Mouse (Mus musculus) CH12.LX (cell line): ENCODE measurements around the gene Plekhm1. TPM values are rescaled to one million over a fixed set of nuclear protein-coding genes. Genes with fewer than 3 reads are reported as not detected.

Experiments used
- DNase-seq: peaks from one replicate; pipeline ENCODE4 v3.0.0-alpha.2; 2013; ENCODE audit errors: extremely low read depth
- H3K27ac ChIP-seq: 2 replicates; pipeline ENCODE4 v1.5.1; 2012; ENCODE audit warnings: low read depth, mild to moderate bottlenecking, control low read depth, moderate library complexity; ENCODE audit not compliant: insufficient read depth
- H3K27me3 ChIP-seq: replicated peaks from 2 replicates; pipeline ENCODE3; 2012; ENCODE audit warnings: inconsistent platforms
- H3K36me3 ChIP-seq, 2 experiments: replicated peaks in 1 of 2; 2 replicates each; pipeline versions ENCODE3 to v1.6.1; 2012; ENCODE audit warnings: inconsistent platforms in 1 of 2, low read length in 1 of 2, mild to moderate bottlenecking in 1 of 2, mixed read lengths in 1 of 2, moderate library complexity in 1 of 2; ENCODE audit not compliant: control insufficient read depth in 1 of 2, insufficient read depth in 1 of 2
- H3K4me1 ChIP-seq, 2 experiments: 2 replicates each; pipeline ENCODE4 v1.6.1; 2012; ENCODE audit warnings: inconsistent platforms in 1 of 2, moderate library complexity in 1 of 2; ENCODE audit not compliant: insufficient read depth in 2 of 2, control insufficient read depth in 1 of 2
- H3K4me2 ChIP-seq: 2 replicates; pipeline ENCODE4 v1.6.1; 2012; ENCODE audit warnings: low read depth, mild to moderate bottlenecking, control low read depth; ENCODE audit not compliant: poor library complexity, insufficient read depth, severe bottlenecking
- H3K4me3 ChIP-seq, 3 experiments: fragments of 150-350 bp in 1 of 3; sonication (generic) in 1 of 3; replicated peaks in 1 of 3; 2 replicates each; pipeline versions ENCODE3 to v1.5.1; 2011 to 2012; ENCODE audit warnings: low read depth in 2 of 3, low read length in 2 of 3, mild to moderate bottlenecking in 2 of 3, moderate library complexity in 2 of 3, control low read depth in 1 of 3, improper control_type of control experiment in 1 of 3, inconsistent platforms in 1 of 3, mixed read lengths in 1 of 3; ENCODE audit not compliant: poor library complexity in 1 of 3
- H3K79me2 ChIP-seq: replicated peaks from 2 replicates; pipeline ENCODE4 v1.6.1; 2012; ENCODE audit warnings: mild to moderate bottlenecking, moderate library complexity; ENCODE audit not compliant: control insufficient read depth, poor library complexity, insufficient read depth, severe bottlenecking; ENCODE audit errors: extremely low read depth
- H3K9ac ChIP-seq: 2 replicates; pipeline ENCODE4 v1.6.1; 2012; ENCODE audit warnings: low read depth, mild to moderate bottlenecking, control low read depth, moderate library complexity; ENCODE audit not compliant: insufficient read depth
- H3K9me3 ChIP-seq: replicated peaks from 2 replicates; pipeline ENCODE3; 2012; ENCODE audit warnings: low read length, inconsistent platforms, mixed read lengths
- BHLHE40 ChIP-seq: IDR thresholded peaks from 2 replicates; pipeline ENCODE4 v1.6.1; 2011; ENCODE audit warnings: mild to moderate bottlenecking, low read depth, low read length, improper control_type of control experiment
- CHD1 ChIP-seq: IDR thresholded peaks from 2 replicates; pipeline ENCODE4 v1.6.1; 2012; ENCODE audit warnings: low read depth, low read length, improper control_type of control experiment, inconsistent platforms
- CHD2 ChIP-seq: IDR thresholded peaks from 2 replicates; pipeline ENCODE4 v1.6.1; 2011; ENCODE audit warnings: low read length, improper control_type of control experiment
- CTCF ChIP-seq, 2 experiments: IDR thresholded peaks in 1 of 2; conservative IDR thresholded peaks in 1 of 2; 2 replicates each; pipeline ENCODE4 v1.5.1; 2011 to 2012; ENCODE audit warnings: low read depth in 2 of 2, low read length in 2 of 2, improper control_type of control experiment in 1 of 2, inconsistent platforms in 1 of 2, mild to moderate bottlenecking in 1 of 2, moderate library complexity in 1 of 2
- E2F4 ChIP-seq: IDR thresholded peaks from 2 replicates; pipeline ENCODE4 v1.6.1; 2011; ENCODE audit warnings: low read depth, low read length, improper control_type of control experiment; ENCODE audit not compliant: insufficient replicate concordance
- ELF1 ChIP-seq: IDR thresholded peaks from 2 replicates; pipeline ENCODE4 v1.6.1; 2014; ENCODE audit warnings: low read depth, mild to moderate bottlenecking, inconsistent platforms, low read length, improper control_type of control experiment
- EP300 ChIP-seq: IDR thresholded peaks from 2 replicates; pipeline ENCODE4 v1.6.1; 2011; ENCODE audit warnings: low read length, improper control_type of control experiment
- ETS1 ChIP-seq: conservative IDR thresholded peaks from 2 replicates; pipeline ENCODE4 v1.6.1; 2012; ENCODE audit warnings: low read depth, mild to moderate bottlenecking, inconsistent platforms, low read length, improper control_type of control experiment, moderate library complexity
- GABPA ChIP-seq: IDR thresholded peaks from 2 replicates; pipeline ENCODE4 v1.6.1; 2012; ENCODE audit warnings: low read depth, low read length, improper control_type of control experiment, inconsistent platforms; ENCODE audit not compliant: insufficient replicate concordance
- HCFC1 ChIP-seq: IDR thresholded peaks from 2 replicates; pipeline ENCODE4 v1.6.1; 2012; ENCODE audit warnings: low read depth, mild to moderate bottlenecking, inconsistent platforms, low read length, improper control_type of control experiment
- IRF4 ChIP-seq: IDR thresholded peaks from 2 replicates; pipeline ENCODE4 v1.6.1; 2014; ENCODE audit warnings: low read depth, mild to moderate bottlenecking, inconsistent platforms, low read length, improper control_type of control experiment
- JUN ChIP-seq: IDR thresholded peaks from 2 replicates; pipeline ENCODE4 v1.6.1; 2011; ENCODE audit warnings: low read depth, mild to moderate bottlenecking, low read length, improper control_type of control experiment, moderate library complexity; ENCODE audit not compliant: insufficient read depth
- JUND ChIP-seq: conservative IDR thresholded peaks from 2 replicates; pipeline ENCODE4 v1.6.1; 2011; ENCODE audit warnings: low read depth, low read length, improper control_type of control experiment
- KAT2A ChIP-seq: IDR thresholded peaks from 2 replicates; pipeline ENCODE4 v1.6.1; 2012; ENCODE audit warnings: low read length, improper control_type of control experiment, inconsistent platforms; ENCODE audit not compliant: insufficient replicate concordance
- MAZ ChIP-seq: IDR thresholded peaks from 2 replicates; pipeline ENCODE4 v1.6.1; 2012; ENCODE audit warnings: low read depth, mild to moderate bottlenecking, inconsistent platforms, low read length, improper control_type of control experiment, moderate library complexity
- MEF2A ChIP-seq: IDR thresholded peaks from 2 replicates; pipeline ENCODE4 v1.6.1; 2014; ENCODE audit warnings: low read depth, mild to moderate bottlenecking, inconsistent platforms, low read length, improper control_type of control experiment, borderline replicate concordance
- MXI1 ChIP-seq: IDR thresholded peaks from 2 replicates; pipeline ENCODE4 v1.6.1; 2011; ENCODE audit warnings: mild to moderate bottlenecking, low read depth, low read length, improper control_type of control experiment
- NELFE ChIP-seq: IDR thresholded peaks from 2 replicates; pipeline ENCODE4 v1.6.1; 2011; ENCODE audit warnings: low read depth, low read length, improper control_type of control experiment
- PAX5 ChIP-seq: IDR thresholded peaks from 2 replicates; pipeline ENCODE4 v1.6.1; 2012; ENCODE audit warnings: low read length, inconsistent platforms, mixed read lengths
- POLR2A ChIP-seq: IDR thresholded peaks from 2 replicates; pipeline ENCODE4 v1.6.1; 2011; ENCODE audit warnings: low read depth, mild to moderate bottlenecking, improper control_type of control experiment, low read length
- RAD21 ChIP-seq: IDR thresholded peaks from 2 replicates; pipeline ENCODE4 v1.6.1; 2011; ENCODE audit warnings: low read depth, mild to moderate bottlenecking, low read length, improper control_type of control experiment, moderate library complexity
- SIN3A ChIP-seq: IDR thresholded peaks from 2 replicates; pipeline ENCODE4 v1.6.1; 2012; ENCODE audit warnings: low read length, improper control_type of control experiment, inconsistent platforms
- TCF12 ChIP-seq: IDR thresholded peaks from 2 replicates; pipeline ENCODE4 v1.6.1; 2014; ENCODE audit warnings: low read depth, mild to moderate bottlenecking, inconsistent platforms, low read length, improper control_type of control experiment
- UBTF ChIP-seq: IDR thresholded peaks from 2 replicates; pipeline ENCODE4 v1.6.1; 2012; ENCODE audit warnings: low read depth, mild to moderate bottlenecking, inconsistent platforms, low read length, improper control_type of control experiment, moderate library complexity
- USF2 ChIP-seq: conservative IDR thresholded peaks from 2 replicates; pipeline ENCODE4 v1.6.1; 2011; ENCODE audit warnings: low read depth, low read length, improper control_type of control experiment
- ZC3H11A ChIP-seq: IDR thresholded peaks from 2 replicates; pipeline ENCODE4 v1.6.1; 2012; ENCODE audit warnings: low read depth, mild to moderate bottlenecking, inconsistent platforms, low read length, improper control_type of control experiment
- ZKSCAN1 ChIP-seq: IDR thresholded peaks from 2 replicates; pipeline ENCODE4 v1.6.1; 2012; ENCODE audit warnings: low read depth, inconsistent platforms, low read length, improper control_type of control experiment, borderline replicate concordance
- ZMIZ1 ChIP-seq: IDR thresholded peaks from 2 replicates; pipeline ENCODE4 v1.6.1; 2012; ENCODE audit warnings: low read depth, mild to moderate bottlenecking, inconsistent platforms, low read length, improper control_type of control experiment
- dilution Hi-C: fragments of 300-500 bp; cut with MboI; formaldehyde crosslinking; loops from 2 replicates; pipeline ENCODE4 v1.14.3; 2020; ENCODE audit warnings: low sequenced_read_pairs; ENCODE audit not compliant: extremely low pct_unique_long_range_greater_than_20kb, extremely low pct_ligation_motif_present
- in situ Hi-C: fragments of 300-500 bp; cut with MboI; formaldehyde crosslinking; loops from 3 replicates; pipeline ENCODE4 v1.14.3; 2019; ENCODE audit warnings: low sequenced_read_pairs, low pct_ligation_motif_present, low pct_unique_long_range_greater_than_20kb, mixed read lengths
- polyA plus RNA-seq: library from polyadenylated mRNA; unstranded; fragments of >175 nt; gene quantifications from 2 replicates; pipeline ENCODE4 v1.2.1, GENCODE M21; 2012; ENCODE audit warnings: low read depth; ENCODE audit not compliant: insufficient read length
- total RNA-seq, 2 experiments: library from RNA; depleted of rRNA; stranded (reverse); fragments of 300-350 nt in 1 of 2; fragments of >200 nt in 1 of 2; gene quantifications; 2 replicates each; pipeline ENCODE4 v1.2.3; 2012 to 2014

The Plekhm1 gene
- total and polyA plus RNA-seq, 3 experiments: 3.5 to 23.2 (median 5.3) TPM

DNA sequence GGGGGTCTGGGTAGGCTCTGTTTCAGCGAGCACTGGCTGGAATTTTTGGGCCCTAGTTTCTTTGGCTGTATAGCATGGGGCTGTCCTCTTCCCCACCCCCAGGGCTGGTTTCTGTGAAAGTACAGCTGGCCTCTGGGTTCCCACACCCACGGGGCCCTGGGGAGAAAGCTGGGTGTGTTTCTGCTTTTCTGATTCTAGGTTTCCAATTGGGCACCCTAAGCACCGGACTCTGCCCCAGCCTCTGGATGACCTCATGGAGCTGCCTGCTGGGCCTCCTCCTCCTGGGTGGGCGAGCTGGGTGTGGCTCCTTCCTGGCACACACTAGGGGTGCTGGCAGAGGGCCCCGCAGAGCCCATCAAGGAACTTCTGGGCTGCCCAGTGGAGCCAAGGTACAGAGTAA lies 65.8 kb downstream of the Plekhm1 start:
- Histone ChIP-seq H3K9ac (peak overlapping the region; percentile 72; the same call in 1 of the 2 replicates), H3K9me3 (peaks cover 22% of the 10 kb centered on the region), H3K27me3 (no peaks in the 10 kb centered on the region), H3K4me2 (peak overlapping the region; percentile 85), H3K4me1 (peaks cover 37 to 48% of the 10 kb centered on the region in 2 experiments), H3K36me3 (peaks cover 26 to 56% of the 10 kb centered on the region in 2 experiments), H3K79me2 (peaks cover 13% of the 10 kb centered on the region), H3K4me3 (peak overlapping the region in 2 of 3 experiments; percentile 61 to 78), H3K27ac (peak overlapping the region; percentile 71)
- dilution Hi-C loops (no loop called here), in situ Hi-C loops (no loop called here)
- TF ChIP-seq IRF4: peak; percentile 83
- no peak for TF ChIP-seq CTCF (conservative IDR thresholded peaks at IDR 0.05 in 1 of 2, IDR thresholded peaks at IDR 0.05 in 1 of 2; ENCODE audit: low read depth in 2 of 2, low read length in 2 of 2)
- TF ChIP-seq MEF2A: peak; percentile 49; the same call in 1 of the 2 replicates
- TF ChIP-seq UBTF: no peak
- TF ChIP-seq EP300: peak; percentile 62; the same call in 1 of the 2 replicates
- peak; percentile 36; the same call in 1 of the 2 replicates for TF ChIP-seq POLR2A
- no peak for TF ChIP-seq CHD1
- no peak for TF ChIP-seq GABPA
- TF ChIP-seq JUN: 0 out of 2 replicates have a peak, but pooled peaks have one; percentile 13
- no peak for TF ChIP-seq HCFC1
- no peak for TF ChIP-seq NELFE
- TF ChIP-seq SIN3A: peak; percentile 90; the same call in 1 of the 2 replicates
- peak; percentile 91 for TF ChIP-seq CHD2
- peak; percentile 84 for TF ChIP-seq TCF12
- TF ChIP-seq ETS1: peak; percentile 96
- no peak for TF ChIP-seq USF2
- peak; percentile 54 for TF ChIP-seq BHLHE40
- no peak for TF ChIP-seq ELF1
- peak; percentile 66; the same call in 1 of the 2 replicates for TF ChIP-seq MAZ
- TF ChIP-seq KAT2A: no peak
- DNase-seq: peak; percentile 84

DNA sequence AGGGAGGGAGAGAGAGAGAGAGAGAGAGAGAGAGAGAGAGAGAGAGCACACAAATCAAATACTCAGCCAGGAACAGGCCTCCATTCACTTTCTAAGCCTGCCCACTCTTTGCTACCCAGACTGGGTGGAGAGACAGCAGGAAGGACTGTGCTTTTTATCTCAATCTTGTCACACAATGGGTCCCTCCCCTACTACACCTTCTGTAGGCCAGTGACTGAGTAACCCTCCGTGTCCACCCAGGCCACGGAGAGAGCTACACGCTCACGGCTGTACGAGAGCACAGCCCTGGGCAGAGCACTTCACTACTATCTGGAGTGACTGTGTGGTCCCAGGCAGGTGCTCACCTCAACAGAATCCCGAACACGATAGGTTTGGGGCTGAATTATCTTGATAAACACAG lies 66.3 kb downstream of the Plekhm1 start:
- H3K4me3 ChIP-seq: peak overlapping the region; percentile 33 to 78 (median 61)
- peaks cover 37 to 52% of the 10 kb centered on the region in 2 experiments for H3K4me1 ChIP-seq
- H3K36me3 ChIP-seq: peaks cover 26 to 58% of the 10 kb centered on the region in 2 experiments
- H3K27ac ChIP-seq: peak overlapping the region; percentile 71
- DNase-seq: no peak
- no peaks in the 10 kb centered on the region for H3K27me3 ChIP-seq
- H3K4me2 ChIP-seq: peak overlapping the region; percentile 85
- peak overlapping the region; percentile 72 for H3K9ac ChIP-seq
- H3K79me2 ChIP-seq: peaks cover 13% of the 10 kb centered on the region
- dilution Hi-C loops (no loop called here), in situ Hi-C loops (no loop called here)
- TF ChIP-seq HCFC1 (no peak), MEF2A (no peak), ZC3H11A (no peak), CHD1 (peak; percentile 77; the same call in 1 of the 2 replicates), ZMIZ1 (peak; percentile 56; the same call in 1 of the 2 replicates), KAT2A (no peak), EP300 (no peak), ZKSCAN1 (no peak), RAD21 (no peak), E2F4 (no peak), BHLHE40 (no peak), PAX5 (no peak), UBTF (no peak), MXI1 (no peak), NELFE (peak; percentile 43; the same call in 1 of the 2 replicates), SIN3A (no peak), JUND (no peak), IRF4 (no peak), MAZ (no peak), JUN (no peak)
- H3K9me3 ChIP-seq: peaks cover 22% of the 10 kb centered on the region
